Mouse (Mus musculus) hindbrain, embryonic 14.5 days (tissue): Measurements from ENCODE around the gene H1foo. TPM values are rescaled to one million over a fixed set of nuclear protein-coding genes. Genes with fewer than 3 reads are reported as not detected.

Experiments
- ATAC-seq: fragments of 200-750 bp; cut with Nextera tagmentation; 2 replicates; pipeline ENCODE4 v1.8.0; 2017; ENCODE audit warnings: moderate number of reproducible peaks, mild to moderate bottlenecking, moderate TSS enrichment, moderate library complexity; ENCODE audit not compliant: low FRiP score
- DNase-seq: peaks from one replicate; pipeline ENCODE4 v3.0.0-alpha.2; 2015; ENCODE audit warnings: low spot score
- H3K27ac ChIP-seq: fragments of 300-500 bp; sonication (generic); 2 replicates; pipeline ENCODE4 v1.5.1; 2014; ENCODE audit warnings: mild to moderate bottlenecking, moderate library complexity
- H3K27me3 ChIP-seq: fragments of 300-500 bp; sonication (generic); 2 replicates; pipeline ENCODE4 v1.6.1; 2014; ENCODE audit warnings: mild to moderate bottlenecking, low read length, mixed read lengths; ENCODE audit not compliant: control insufficient read depth, insufficient read depth
- H3K36me3 ChIP-seq: fragments of 300-500 bp; sonication (generic); replicated peaks from 2 replicates; pipeline ENCODE4 v1.6.1; 2014; ENCODE audit not compliant: control insufficient read depth, insufficient read depth
- H3K4me1 ChIP-seq: fragments of 300-500 bp; sonication (generic); replicated peaks from 2 replicates; pipeline ENCODE4 v1.6.1; 2014; ENCODE audit warnings: antibody characterized with exemption, low read length, mixed read lengths; ENCODE audit not compliant: control insufficient read depth, insufficient read depth
- H3K4me2 ChIP-seq: fragments of 300-500 bp; sonication (generic); replicated peaks from 2 replicates; pipeline ENCODE4 v1.6.1; 2014; ENCODE audit warnings: mild to moderate bottlenecking, moderate library complexity
- H3K4me3 ChIP-seq: fragments of 300-500 bp; sonication (generic); replicated peaks from 2 replicates; pipeline ENCODE4 v1.5.1; 2014; ENCODE audit warnings: mild to moderate bottlenecking, low read length
- H3K9ac ChIP-seq: fragments of 300-500 bp; sonication (generic); 2 replicates; pipeline ENCODE4 v1.6.1; 2014
- H3K9me3 ChIP-seq: fragments of 300-500 bp; sonication (generic); 2 replicates; pipeline ENCODE4 v1.6.1; 2016; ENCODE audit warnings: low read length; ENCODE audit not compliant: control insufficient read depth
- WGBS: fragments of 180-500 bp; shearing (Covaris S2); extraction: QIAGEN DNeasy Blood & Tissue Kit; methylation state at CpG from one replicate; pipeline ENCODE4 v1.1.7; 2014; 5-methylcytosine and 5-hydroxymethylcytosine counted together
- polyA plus RNA-seq: library from polyadenylated mRNA; unstranded; fragments of >200 nt; fragmentation: Nextera tagmentation; extraction: Ambion mirVana; gene quantifications from 2 replicates; pipeline ENCODE4 v1.2.1, GENCODE M21; 2014

Gene H1foo
- not detected in 2 replicates for polyA plus RNA-seq

DNA sequence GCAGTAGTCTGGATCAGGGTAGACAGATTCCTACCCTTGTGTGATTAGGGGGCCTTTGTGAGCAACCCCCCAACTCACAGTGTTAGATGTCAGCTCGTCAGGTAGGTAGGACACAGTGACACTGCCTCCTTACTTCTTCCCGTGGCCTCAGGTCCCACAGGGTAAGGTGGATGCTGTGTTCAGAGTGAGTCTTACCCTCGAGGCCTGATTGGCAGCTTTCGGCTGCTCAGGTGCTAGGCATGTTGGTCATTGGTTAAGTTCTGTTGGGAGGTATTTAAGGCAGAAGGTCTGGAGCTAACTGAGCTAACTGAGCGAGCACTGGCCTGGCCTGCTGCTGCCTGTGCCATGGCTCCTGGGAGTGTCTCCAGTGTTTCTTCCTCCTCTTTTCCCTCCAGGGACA, at the start of gene H1foo:
Gene H1foo (plus strand): TSS at position 301 of the 400 bp plus-strand sequence.
- no peak for ATAC-seq

DNA sequence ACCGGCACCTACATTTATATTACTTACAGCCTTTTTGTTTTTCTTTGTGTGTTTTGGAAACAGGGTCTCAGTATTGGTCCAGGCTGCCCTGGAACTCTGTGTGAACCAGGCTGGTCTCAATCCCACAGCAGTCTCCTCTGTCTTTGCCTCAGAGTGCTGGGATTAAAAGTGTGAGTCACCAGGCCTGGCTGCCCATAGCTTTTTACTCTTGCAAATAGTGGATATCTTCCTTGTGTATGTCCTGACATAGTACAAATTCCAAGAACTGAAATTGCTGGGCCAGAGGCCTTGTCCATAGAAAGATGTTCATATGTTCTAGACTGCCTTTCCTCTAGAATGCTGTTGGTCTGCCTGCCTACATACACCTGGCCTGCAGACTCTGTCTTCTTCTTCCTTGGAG, 48.4 kb upstream of the H1foo start:
- no peak overlapping the region for H3K9ac ChIP-seq
- no peak overlapping the region for H3K4me3 ChIP-seq
- no peaks in the 10 kb centered on the region for H3K27me3 ChIP-seq
- H3K9me3 ChIP-seq = no peaks in the 10 kb centered on the region
- no peak overlapping the region for H3K27ac ChIP-seq
- H3K4me2 ChIP-seq = no peak overlapping the region
- ATAC-seq (no peak), DNase-seq (no peak)
- H3K36me3 ChIP-seq = peaks cover 31% of the 10 kb centered on the region
- 41% methylated on average over 1 of the region's 1 CpGs for WGBS
- H3K4me1 ChIP-seq = peaks cover 11% of the 10 kb centered on the region

More for the DNA sequence above, at the start of gene H1foo:
- H3K4me3 ChIP-seq = no peak within 1 kb of the TSS
- no peaks in the 10 kb centered on the region for H3K9me3 ChIP-seq
- H3K4me1 ChIP-seq = no peaks in the 10 kb centered on the region
- H3K9ac ChIP-seq = no peak within 1 kb of the TSS
- WGBS = 83% methylated on average over 5 of the region's 5 CpGs
- no peaks in the 10 kb centered on the region for H3K36me3 ChIP-seq
- H3K4me2 ChIP-seq = no peak within 1 kb of the TSS
- no peak within 1 kb of the TSS for H3K27ac ChIP-seq
- no peaks in the 10 kb centered on the region for H3K27me3 ChIP-seq
- DNase-seq = no peak

DNA sequence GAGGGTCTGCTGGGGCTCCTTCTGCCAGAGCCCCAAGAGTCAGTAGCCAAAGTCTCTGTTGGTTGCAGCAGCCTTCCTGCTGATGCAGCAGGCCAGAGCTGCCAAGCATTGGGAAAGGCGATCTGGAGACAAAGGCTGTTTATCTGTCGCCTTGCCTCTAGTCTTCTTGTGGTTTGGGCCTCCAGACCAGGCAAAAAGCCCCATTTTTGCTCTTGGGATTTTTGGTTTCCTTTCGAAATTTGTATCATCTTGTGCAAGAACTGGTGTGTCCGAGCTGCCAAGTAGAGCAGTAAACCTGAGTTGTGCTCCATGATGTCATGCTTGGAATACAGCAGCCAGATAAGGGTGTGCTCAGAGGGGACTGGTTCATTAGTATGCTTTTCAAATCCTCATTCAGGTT, 47.6 kb upstream of the H1foo start:
- H3K4me2 ChIP-seq = no peak overlapping the region
- no peak overlapping the region for H3K27ac ChIP-seq
- peaks cover 5% of the 10 kb centered on the region for H3K4me1 ChIP-seq
- 84% methylated on average over 4 of the region's 4 CpGs for WGBS
- no peak overlapping the region for H3K9ac ChIP-seq
- no peak for DNase-seq
- no peaks in the 10 kb centered on the region for H3K27me3 ChIP-seq
- no peak overlapping the region for H3K4me3 ChIP-seq
- no peaks in the 10 kb centered on the region for H3K9me3 ChIP-seq
- ATAC-seq = no peak
- H3K36me3 ChIP-seq = peaks cover 31% of the 10 kb centered on the region

DNA sequence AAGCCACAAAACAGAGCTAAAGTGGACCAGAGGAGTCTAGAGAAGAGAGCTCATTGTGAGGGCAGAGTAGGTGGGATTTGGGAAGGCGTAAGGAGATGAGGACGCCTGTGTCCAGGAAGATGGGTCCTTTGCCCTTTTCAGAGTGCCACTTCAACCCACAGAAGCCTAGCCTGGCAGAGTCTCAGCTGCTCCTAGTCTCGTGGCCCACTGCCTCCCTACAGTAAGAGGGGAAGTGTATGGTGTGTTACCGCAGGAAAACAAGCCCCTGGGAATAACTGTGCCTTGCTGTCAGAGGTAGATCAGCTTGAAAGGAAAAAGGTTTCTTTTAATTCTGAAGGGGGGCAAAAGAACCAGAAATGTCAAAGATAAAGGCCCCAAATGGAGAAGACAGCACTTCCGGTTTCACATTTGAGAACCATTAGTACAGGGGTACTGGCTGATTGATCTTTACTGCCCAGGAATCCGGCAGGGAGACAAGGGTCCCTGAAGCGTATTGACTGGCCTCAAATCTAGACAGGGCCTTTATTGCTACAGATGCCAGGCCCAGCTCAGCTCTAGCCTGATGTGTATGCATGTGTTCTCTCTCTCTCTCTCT, 46.7 kb upstream of the H1foo start:
- no peaks in the 10 kb centered on the region for H3K9me3 ChIP-seq
- H3K4me2 ChIP-seq = no peak overlapping the region
- no peak overlapping the region for H3K27ac ChIP-seq
- peaks cover 4% of the 10 kb centered on the region; the same call in 1 of the 2 replicates for H3K4me1 ChIP-seq
- H3K36me3 ChIP-seq = peaks cover 30% of the 10 kb centered on the region
- no peak for ATAC-seq
- no peak for DNase-seq
- H3K9ac ChIP-seq = no peak overlapping the region
- no peak overlapping the region for H3K4me3 ChIP-seq
- WGBS = 85% methylated on average over 7 of the region's 7 CpGs
- no peaks in the 10 kb centered on the region for H3K27me3 ChIP-seq

DNA sequence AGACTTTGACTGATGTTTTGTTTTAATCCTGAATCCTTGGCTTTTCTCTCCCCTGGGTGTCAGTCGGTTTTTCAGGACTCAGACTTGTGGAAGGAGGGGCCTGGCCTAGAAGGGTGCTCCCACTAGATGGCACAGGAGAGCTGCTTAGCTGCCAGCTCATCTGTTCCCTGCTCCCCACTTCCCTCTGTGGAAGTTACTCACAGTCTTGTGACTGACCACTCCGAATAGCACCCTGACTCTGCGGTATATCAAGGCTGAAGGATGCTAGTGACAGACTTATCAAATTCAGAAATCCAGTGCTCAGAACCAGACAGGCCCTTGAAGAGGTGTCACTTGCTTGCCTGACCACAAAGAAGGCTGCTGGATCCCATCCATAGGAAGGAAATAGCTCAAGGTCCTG, 43.7 kb upstream of the H1foo start:
- Histone ChIP-seq H3K27ac (no peak overlapping the region), H3K4me1 (peaks cover 4% of the 10 kb centered on the region; the same call in 1 of the 2 replicates), H3K4me2 (no peak overlapping the region), H3K9ac (no peak overlapping the region), H3K27me3 (no peaks in the 10 kb centered on the region), H3K36me3 (peaks cover 25% of the 10 kb centered on the region), H3K9me3 (no peaks in the 10 kb centered on the region), H3K4me3 (no peak overlapping the region)
- DNase-seq (peak; percentile 77), ATAC-seq (peak; percentile 64; the same call in 1 of the 2 replicates)
- 35% methylated on average over 3 of the region's 3 CpGs for WGBS

DNA sequence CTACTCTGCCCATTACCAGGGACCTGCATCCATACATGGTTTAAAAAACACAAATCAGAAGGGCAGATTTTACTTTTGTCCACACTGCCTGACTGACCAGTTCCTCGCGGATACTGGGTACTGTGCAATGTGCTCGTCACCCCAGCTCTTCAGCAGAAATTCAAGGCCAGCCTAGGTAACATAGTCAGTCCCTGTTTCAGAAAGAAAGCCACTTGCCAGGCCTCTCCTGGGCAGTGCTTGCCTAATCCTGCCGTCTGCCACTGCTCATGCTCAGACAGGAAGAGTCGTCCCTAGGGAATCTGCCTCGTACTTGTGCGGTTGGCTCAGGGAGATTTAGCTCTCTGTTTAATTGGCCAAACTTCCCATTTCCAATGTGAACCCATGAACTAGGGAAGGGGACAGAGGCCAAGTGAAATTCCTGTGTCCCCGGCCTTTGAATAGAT, 43.2 kb upstream of the H1foo start:
- Histone ChIP-seq H3K4me3 (no peak overlapping the region), H3K36me3 (peaks cover 24% of the 10 kb centered on the region), H3K27ac (no peak overlapping the region), H3K27me3 (no peaks in the 10 kb centered on the region), H3K4me2 (no peak overlapping the region), H3K4me1 (peaks cover 4% of the 10 kb centered on the region; the same call in 1 of the 2 replicates), H3K9me3 (no peaks in the 10 kb centered on the region), H3K9ac (no peak overlapping the region)
- 77% methylated on average over 8 of the region's 8 CpGs for WGBS
- DNase-seq (no peak), ATAC-seq (no peak; the same call in 1 of the 2 replicates)

DNA sequence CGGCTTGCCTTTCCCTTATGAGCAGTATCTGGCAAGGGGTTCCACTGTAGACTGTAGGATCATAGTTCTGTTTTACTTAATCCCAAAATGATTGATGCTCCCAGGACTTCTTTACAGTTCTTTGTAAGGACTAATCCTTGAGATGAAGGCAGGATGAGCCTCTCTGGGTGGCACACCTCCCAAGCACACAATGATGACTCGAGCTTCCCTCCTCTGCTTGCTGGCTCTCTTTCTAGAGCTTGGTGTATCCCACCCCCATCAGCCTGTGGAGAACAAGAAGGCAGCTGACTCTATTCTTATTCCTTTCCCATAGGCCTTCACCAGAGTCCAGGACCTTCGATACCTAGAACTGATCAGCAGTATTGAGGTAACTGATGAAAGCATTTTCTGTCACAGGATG, 42.2 kb upstream of the H1foo start:
- H3K9me3 ChIP-seq = no peaks in the 10 kb centered on the region
- no peak overlapping the region for H3K4me3 ChIP-seq
- no peak for ATAC-seq

DNA sequence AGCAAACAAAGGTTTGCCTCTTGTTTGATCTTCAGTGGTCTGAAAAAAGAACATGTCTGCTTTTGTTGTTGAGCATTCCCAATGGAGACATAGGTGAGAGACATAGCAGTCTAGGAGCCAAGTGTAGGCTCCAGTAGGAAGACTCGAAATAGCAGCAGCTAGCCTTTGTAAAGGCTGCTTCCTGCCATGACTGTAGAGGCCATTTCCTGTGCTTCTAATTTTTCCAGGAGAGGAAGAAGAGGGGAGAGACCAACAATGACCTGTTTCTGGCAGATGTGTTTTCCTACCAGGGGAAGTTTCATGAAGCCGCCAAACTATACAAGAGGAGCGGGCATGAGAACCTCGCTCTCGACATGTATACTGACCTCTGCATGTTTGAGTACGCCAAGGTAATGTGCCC, 39.2 kb upstream of the H1foo start:
- no peak overlapping the region for H3K4me3 ChIP-seq
- no peaks in the 10 kb centered on the region for H3K27me3 ChIP-seq
- H3K36me3 ChIP-seq = peaks cover 32% of the 10 kb centered on the region
- H3K27ac ChIP-seq = no peak overlapping the region
- ATAC-seq = no peak
- no peak for DNase-seq
- H3K9ac ChIP-seq = no peak overlapping the region
- WGBS = 94% methylated on average over 6 of the region's 6 CpGs
- no peaks in the 10 kb centered on the region for H3K9me3 ChIP-seq
- no peak overlapping the region for H3K4me2 ChIP-seq
- peaks cover 4% of the 10 kb centered on the region; the same call in 1 of the 2 replicates for H3K4me1 ChIP-seq

More for the DNA sequence above, 42.2 kb upstream of the H1foo start:
- peaks cover 4% of the 10 kb centered on the region; the same call in 1 of the 2 replicates for H3K4me1 ChIP-seq
- no peaks in the 10 kb centered on the region for H3K27me3 ChIP-seq
- no peak overlapping the region for H3K9ac ChIP-seq
- no peak overlapping the region for H3K27ac ChIP-seq
- no peak for DNase-seq
- WGBS = 90% methylated on average over 3 of the region's 3 CpGs
- peaks cover 31% of the 10 kb centered on the region for H3K36me3 ChIP-seq
- no peak overlapping the region for H3K4me2 ChIP-seq

DNA sequence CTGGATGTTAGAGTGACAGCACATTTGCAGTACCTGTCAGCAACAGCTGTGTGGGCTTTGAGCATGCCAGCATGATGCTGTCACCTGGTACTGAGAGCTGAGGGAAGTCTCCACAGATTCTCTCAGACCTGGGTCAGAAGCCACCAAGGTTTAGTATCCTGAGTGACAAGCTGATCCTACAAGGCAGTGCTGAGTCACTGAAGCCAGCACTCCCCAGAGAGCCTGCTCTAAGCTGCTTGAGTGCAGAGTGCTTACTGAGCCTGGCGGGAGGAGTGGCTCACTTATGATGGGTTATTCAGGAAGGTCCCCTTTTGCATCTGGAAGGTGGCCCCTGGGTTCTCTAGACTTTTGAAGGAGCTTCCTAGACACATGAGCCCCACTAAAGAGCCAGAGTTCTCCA, 38.3 kb upstream of the H1foo start:
- Histone ChIP-seq H3K4me1 (peaks cover 1% of the 10 kb centered on the region; the same call in 1 of the 2 replicates), H3K36me3 (peaks cover 32% of the 10 kb centered on the region), H3K4me2 (no peak overlapping the region), H3K4me3 (no peak overlapping the region), H3K27ac (no peak overlapping the region), H3K9me3 (no peaks in the 10 kb centered on the region), H3K9ac (no peak overlapping the region), H3K27me3 (no peaks in the 10 kb centered on the region)
- 88% methylated on average over 1 of the region's 1 CpGs for WGBS
- no peak for DNase-seq
- no peak for ATAC-seq
